Mouse (Mus musculus): ENCODE results near the gene Gm49366. TPM values are rescaled to one million over a fixed set of nuclear protein-coding genes. Genes with fewer than 3 reads are reported as not detected.

The Gm49366 gene
- not detected in 2 replicates for polyA plus RNA-seq (2012)

DNA sequence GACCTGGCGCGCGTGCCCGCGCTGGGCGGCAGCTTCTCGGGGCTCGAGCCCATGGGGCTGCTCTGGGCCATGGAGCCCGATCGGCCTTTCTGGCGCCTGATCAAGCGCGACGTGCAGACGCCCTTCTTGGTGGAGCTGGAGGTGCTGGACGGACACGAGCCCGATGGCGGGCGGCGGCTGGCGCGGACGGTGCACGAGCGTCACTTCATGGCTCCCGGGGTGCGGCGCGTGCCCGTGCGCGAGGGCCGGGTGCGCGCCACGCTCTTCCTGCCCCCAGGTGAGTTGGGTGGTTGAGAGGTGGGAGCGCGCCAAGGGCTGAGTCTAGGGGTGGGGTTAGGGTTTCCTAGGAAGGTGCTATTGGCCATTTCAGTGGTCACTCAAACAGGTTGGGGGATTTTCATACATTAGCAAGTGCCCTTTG is at the start of gene Gm49366:
Gene Gm49366 (plus strand): TSS at position 245 of the 421 bp plus-strand sequence.

GRCm38 (mm10) chr12:84009171-84009965 is 29.4 kb upstream of the Gm49366 start, which contains the start of gene Acot1:
TSS of gene Acot1 (plus strand) at chr12:84009490.

GRCm38 (mm10) chr12:84038241-84038640 is 494 bp upstream of the Gm49366 start, which contains the start of gene Acot4:
TSS of gene Acot4 (plus strand) at chr12:84038379.

GRCm38 (mm10) chr12:84051937-84052474 is 13.3 kb downstream of the Gm49366 start, which contains the start of gene Acot3:
TSS of gene Acot3 (plus strand) at chr12:84052144.

DNA sequence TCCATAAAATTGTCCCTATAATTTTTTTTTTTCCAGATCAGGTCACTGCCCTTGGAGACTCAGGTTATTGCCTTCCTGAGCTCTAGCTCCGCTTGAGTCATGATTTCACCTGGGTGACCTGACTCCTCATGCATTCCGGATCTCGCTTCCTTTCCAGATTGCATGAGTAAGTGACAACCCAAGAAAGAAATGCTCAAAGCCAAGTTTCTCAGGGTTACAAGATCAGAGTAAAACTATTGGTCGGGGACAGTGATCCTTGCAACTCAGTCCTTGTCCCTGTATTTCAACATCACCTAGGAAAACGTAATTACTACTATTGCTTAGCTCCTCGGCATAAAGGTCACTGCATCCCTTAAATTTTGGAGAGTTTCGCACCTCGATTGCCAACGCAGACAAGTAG is 30.3 kb downstream of the Gm49366 start, which contains the start of gene Acot5:
Gene Acot5 (plus strand): TSS at position 340 of the 400 bp plus-strand sequence.

GRCm38 (mm10) chr12:84100604-84101492 is 62.1 kb downstream of the Gm49366 start, which contains the start of gene Acot6:
TSS of gene Acot6 (plus strand) at chr12:84100654.

Other genes starting within 250 kb of the Gm49366 start
- gene Numb, start 117.0 kb upstream of the Gm49366 start, polyA plus RNA-seq (2012), result 12.8 and 16.1 TPM in 2 replicates
- 46.2 and 48.3 TPM in 2 replicates for gene Riox1, start 88.3 kb upstream of the Gm49366 start, polyA plus RNA-seq (2012)
- gene Heatr4, start 54.1 kb upstream of the Gm49366 start, polyA plus RNA-seq (2012), result 0.03 TPM in 1 of 2 replicates, not detected in the other
- 10.3 and 10.9 TPM in 2 replicates for gene Acot2, start 51.1 kb upstream of the Gm49366 start, polyA plus RNA-seq (2012)
- gene Acot1, start 29.4 kb upstream of the Gm49366 start, polyA plus RNA-seq (2012), result 6.9 and 7.1 TPM in 2 replicates
- gene Acot4, start 556 bp upstream of the Gm49366 start, polyA plus RNA-seq (2012), result 0.05 and 0.10 TPM in 2 replicates
- not detected in 2 replicates for gene Acot3, start 13.2 kb downstream of the Gm49366 start, polyA plus RNA-seq (2012)
- gene Acot5, start 30.4 kb downstream of the Gm49366 start, polyA plus RNA-seq (2012), result not detected in 2 replicates
- gene Acot6, start 61.7 kb downstream of the Gm49366 start, polyA plus RNA-seq (2012), result 0.34 and 0.37 TPM in 2 replicates
- gene Dnal1, start 75.4 kb downstream of the Gm49366 start, polyA plus RNA-seq (2012), result 0.03 and 0.10 TPM in 2 replicates
- 0.11 and 0.38 TPM in 2 replicates for gene Pnma1, start 109.6 kb downstream of the Gm49366 start, polyA plus RNA-seq (2012)
- gene Elmsan1, start 179.9 kb downstream of the Gm49366 start, polyA plus RNA-seq (2012), result 73.5 and 102 TPM in 2 replicates
- 2.2 and 4.7 TPM in 2 replicates for gene Ptgr2, start 246.3 kb downstream of the Gm49366 start, polyA plus RNA-seq (2012)

All from megakaryocyte-erythroid progenitor cell, adult 5 weeks (primary cell).